Mouse (Mus musculus): Measurements from ENCODE around the gene Sct.

Sct gene

DNA sequence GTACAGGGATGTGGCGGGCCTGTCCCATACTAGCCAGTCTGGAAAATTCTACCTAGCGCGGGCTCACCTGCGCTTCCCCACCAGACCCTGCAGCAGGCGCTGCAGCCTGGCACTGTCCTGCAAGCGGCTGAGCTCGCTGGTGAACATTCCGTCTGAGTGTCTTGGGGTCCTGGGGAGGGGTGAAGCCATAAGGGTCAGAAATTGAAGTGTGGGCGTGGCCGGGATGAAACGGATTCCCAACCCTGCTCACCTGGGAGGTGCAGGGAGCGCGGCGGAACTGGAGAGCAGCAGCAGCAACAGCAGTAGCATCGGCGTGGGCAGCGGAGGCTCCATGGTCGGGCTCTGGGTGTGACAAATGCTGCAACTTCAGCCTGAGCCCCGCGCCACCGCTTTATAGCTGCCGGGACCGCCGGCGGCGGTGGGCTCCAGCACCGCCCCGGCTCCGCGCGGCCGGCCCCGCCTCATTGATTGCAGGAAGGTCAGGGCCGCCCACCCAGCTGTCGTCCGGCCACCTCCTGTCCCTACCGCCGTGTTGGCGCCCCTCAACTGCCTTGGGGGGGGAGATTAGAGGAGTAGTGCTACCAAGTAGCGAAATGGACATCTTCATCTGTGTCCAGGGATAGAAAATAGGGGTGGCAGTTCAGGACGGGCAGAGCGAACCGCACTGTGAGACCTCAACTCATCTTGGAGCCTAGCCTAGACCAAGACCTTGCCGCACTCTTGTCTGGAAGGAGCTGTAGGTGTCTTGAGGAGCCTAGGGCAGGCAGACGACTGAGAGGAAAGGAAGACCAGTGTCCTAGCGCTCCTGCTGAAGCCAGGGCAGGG, at the start of gene Sct:
TSS of gene Sct (minus strand) at position 368 of the 825 bp plus-strand sequence.
- DNase-seq (ENCODE audit: low spot score) = no peak

DNA sequence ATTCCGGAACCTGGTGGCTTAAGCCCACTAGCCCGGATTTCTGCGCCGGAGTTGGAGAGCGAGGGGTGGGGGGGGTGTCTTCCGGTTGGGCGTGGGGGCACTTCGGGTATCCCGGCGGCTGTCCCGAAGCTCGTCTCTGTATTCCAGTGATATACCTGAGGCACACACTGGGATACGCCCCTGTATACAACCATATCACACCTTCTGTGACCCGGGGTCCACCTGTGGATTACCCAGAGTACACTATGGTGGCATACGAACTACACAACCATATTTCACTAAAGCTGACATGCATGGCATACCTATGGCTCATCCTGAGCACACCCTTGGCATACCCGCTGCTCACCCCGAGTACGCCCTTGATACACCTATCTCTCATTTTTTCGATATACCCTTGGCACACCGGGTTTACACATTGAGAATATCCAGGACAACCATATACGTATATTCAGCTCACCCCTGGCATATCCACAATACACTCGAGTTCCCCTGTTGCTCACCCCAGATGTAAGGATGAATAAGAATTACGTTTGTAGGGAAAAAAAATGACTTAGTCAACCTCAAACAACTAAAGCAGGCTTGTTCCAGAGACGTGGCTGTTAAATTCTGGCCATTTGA, 49.5 kb upstream of the Sct start:
- no peak for DNase-seq (ENCODE audit: low spot score)

DNA sequence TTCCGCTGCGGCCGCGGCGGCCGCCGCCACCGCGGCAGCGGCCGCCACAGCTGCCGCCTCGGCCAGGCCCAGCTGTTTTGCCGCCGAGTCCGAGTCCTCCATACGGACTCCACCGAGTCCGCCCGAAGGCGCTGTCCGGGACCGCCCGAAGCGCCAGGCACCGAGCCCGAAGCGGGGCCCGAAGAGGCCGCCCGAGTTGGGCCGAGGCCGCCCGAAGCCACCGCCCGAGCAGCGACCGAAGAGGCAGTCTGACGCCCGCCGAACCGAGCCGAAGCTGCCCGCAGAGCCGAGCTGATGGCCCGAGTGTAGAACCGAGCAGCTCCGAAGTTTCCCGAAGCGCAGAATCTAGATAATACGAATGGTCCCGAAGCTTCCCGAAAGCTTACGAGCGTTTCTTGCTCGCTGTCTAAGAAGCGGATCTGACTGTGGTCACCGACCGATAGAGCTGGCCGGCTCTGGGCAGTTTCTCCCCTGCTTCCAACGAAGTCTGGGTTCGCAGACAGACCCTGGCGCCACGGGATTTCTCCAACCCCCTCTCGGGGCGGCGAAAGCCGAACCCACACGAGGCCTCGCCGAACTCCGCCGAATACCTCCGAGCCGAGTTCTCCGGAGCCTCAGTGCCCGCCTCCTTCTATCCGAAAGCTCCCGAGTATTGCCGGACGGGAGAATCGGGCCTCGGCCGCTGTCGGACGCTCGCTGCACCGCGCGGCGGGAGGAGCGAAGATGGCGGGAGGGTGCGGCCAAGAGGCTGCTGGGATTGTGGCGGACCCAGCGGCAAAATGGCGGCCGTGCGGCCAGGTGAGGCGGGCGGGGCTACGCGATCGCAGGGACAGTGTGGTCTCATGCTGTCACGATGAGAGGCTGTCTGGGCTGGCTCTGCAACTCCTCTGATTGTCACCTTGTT, 48.8 kb upstream of the Sct start, which contains the start of the genes Deaf1 and Tmem80:
TSS of gene Deaf1 (minus strand) at position 222 of the 904 bp plus-strand sequence.
TSS of gene Tmem80 (plus strand) at position 271 of the 904 bp plus-strand sequence.
- peak; percentile 97 for DNase-seq (ENCODE audit: low spot score)

DNA sequence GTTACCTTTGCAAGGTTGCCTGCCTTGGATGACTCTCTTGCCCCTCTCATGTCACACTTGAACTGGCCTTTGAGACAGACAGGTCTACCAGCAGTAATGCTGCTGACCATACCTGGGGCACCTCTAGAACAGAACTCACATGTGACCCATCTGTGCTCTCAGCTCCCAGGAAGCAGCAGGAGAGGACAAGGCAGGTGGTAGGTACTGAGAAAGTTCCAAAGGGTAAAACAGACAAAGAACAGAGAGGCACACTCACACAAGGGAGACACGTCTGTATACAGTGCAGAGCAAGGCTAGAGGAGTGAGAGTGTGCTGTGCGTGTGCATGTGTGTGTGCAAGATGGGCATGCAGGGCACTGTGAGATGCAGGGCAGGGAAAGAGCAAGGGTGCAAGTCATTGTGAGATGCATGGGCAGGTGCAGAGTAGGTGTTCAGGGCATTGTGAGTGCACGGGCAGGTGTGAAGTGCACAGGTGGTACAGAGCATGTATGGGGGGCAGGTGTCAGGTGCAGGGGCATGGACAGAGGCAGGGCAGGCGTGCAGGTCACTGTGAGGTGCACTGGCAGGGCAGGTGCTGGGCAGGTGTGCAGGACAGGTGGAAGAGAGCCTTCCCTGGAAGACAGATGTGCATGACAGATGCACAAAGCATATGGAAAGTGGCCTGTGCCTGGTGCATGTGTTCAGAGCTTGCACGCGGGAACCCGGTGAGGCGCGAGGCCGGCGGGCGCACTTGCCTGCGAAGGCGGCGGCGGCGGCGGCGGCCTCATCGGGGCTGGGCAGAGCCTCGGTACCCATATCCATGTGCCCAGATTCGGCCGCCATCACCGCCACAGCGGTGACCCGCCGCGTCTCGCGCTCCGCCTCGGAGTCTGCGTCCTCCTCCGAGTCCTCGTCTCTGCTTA, 47.9 kb upstream of the Sct start:
- DNase-seq (ENCODE audit: low spot score) = no peak

DNA sequence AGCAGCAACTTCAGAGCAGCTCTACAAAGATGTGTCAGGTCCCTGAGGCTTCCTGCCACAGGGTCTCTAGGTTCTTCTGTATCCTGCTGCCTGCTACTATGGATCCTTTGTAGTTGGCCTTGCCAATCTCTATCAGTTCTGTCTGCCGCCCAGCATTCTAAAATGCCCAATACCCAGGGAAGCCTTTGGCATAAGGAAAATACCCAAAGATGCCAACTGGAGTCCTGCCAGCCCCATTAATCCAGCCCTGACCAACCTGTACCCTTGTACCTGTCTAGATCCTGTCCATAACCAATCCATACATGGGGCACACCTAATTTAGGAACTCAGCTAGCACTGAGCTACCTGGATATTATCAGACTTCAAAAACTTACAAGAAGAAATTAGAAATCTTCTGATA, 45.8 kb upstream of the Sct start:
- DNase-seq (ENCODE audit: low spot score) = no peak

DNA sequence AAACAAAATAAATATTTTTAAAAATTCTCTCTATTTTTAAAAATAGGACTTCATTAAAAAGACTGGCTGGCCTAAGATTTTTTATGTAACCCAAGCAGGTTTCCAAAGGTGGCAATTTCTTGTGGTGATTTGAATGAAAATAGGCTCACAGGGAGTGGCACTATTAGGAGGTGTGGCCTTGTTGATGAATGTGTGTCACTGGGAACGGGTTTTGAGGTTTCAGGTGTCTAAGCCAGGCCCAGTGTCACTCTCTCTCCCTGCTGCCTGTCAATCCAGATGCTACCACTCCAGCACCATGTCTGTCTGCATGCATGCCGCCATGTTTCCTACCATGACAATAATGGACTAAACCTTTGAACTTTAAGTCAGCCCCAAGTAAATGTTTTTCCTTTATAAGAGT, 40.5 kb upstream of the Sct start:
- no peak for DNase-seq (ENCODE audit: low spot score)

DNA sequence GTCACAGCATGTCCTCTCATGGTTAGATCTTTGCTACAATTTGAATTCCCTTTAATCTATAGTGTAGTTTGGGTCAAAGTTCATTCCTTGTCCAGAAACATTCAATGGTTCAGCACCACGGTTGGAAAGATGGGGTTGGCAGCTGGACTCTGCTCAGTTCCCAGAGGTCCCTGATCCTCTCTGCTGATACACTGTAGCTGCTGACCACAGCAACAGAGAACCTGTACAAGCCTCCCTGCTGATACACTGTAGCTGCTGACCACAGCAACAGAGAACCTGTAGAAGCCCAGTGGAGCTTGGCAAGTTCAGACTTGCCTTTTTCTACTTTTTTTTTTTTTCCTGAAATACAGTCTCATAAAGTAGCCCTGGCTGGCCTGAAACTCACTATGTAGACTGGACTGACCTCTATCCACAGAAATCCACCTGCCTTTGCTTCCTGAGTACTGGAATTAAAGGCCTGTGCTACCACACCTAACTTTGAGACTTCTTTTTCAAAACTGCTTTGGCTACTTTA, 38.7 kb upstream of the Sct start:
- DNase-seq (ENCODE audit: low spot score) = no peak

DNA sequence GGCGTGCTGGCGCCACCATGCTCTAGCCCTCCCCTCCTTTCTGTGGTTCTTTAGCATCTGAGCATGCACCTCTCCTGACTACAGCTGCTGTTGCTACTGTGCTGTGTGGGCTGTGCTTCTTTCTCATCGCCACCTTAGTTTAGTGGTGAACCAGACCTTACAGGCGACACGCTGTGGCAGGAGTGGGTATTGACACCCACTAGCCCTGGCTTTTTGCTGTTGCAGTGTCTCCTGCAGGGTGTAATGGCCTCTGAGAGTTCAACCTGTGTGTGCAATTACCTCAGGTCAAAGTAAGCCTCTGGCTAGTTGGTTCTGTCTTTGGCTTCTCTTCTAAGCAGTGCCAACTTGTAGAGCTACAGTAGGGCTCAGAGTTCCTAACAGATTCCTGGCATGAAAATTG, 37.0 kb upstream of the Sct start:
- no peak for DNase-seq (ENCODE audit: low spot score)

DNA sequence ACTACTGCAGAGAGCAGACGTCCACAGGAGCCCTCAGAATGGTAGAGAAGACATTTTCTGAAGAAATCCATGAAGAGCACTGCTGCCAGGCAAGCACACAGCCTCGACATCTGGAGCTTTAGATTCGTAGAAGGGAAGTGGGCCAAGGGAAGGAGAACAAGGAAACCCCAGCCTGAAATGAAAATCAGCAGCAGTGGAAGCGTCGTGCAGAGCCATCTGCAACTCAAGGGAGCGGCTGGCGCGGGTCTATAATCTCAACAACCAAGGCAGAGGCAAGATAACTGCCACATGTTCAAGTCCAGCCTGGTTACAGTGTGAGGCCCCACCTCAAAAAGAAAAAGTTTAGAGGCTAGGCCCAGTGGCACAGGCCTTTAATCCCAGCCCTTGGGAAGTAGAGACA, 36.1 kb upstream of the Sct start:
- no peak for DNase-seq (ENCODE audit: low spot score)

DNA sequence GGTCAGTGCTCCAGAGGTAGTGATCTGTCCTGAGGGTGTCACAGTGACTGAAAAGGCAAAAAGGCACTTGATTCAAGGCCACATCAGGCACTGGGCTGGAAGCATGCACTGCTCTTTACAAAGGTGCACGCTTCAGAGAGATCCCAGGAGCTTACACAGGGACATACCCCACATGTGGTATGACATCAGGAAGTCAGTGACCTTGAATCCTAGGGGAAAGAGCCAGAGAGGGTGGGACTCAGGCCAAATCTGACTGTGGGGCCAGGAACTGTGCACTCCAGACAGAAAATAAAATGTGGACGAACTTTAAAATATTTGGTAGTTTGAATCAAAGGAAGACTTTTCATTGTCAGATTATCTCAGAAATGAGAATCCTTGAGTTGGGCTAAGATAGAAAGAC, 35.5 kb upstream of the Sct start:
- no peak for DNase-seq (ENCODE audit: low spot score)

DNA sequence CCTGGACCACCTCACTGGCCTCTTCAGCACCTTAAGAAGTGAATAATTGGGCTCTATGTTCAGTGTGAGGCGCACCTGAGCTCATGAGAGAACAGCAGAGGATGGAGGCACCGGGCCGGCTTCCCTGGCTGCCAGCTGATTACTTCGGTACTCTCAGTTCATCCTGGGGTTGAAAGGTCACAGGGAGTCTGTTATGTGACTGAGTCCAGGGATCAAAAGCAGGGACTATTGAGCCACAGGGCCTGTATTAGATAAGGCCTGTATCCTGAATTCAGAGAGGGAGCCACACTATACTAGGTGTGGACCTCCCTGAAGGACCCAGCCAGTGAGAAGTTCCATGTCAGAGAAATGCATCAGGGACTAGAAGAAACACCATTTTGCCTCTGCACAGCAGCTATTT, 25.6 kb upstream of the Sct start:
- DNase-seq (ENCODE audit: low spot score) = no peak

DNA sequence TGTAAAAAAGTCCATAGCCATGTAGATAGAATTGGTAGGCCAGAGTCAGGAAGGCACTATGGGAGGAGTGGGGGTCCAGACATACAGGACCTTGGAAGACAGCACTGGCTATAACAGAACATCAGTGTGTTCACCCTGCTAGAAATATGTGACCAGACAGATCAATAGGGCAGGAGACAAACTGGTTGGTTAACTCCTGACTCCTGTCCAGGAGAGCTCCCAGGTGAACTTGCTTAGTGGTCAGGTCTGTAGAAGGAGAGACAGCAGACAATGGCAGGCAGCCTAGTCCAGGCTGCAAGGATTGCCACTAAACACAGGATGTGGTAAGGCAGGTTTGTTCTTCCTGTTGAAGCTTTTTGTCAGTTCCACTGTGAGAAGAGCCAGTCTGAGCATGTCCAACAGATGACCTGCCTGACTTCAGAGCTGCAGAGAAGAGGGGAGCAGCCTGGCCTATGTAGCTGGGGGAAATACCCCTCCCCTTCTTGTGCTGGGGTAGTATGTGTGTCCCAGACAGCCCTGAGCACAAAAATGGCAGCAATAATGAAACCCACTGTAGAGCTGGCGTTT, 23.9 kb upstream of the Sct start:
- no peak for DNase-seq (ENCODE audit: low spot score)

DNA sequence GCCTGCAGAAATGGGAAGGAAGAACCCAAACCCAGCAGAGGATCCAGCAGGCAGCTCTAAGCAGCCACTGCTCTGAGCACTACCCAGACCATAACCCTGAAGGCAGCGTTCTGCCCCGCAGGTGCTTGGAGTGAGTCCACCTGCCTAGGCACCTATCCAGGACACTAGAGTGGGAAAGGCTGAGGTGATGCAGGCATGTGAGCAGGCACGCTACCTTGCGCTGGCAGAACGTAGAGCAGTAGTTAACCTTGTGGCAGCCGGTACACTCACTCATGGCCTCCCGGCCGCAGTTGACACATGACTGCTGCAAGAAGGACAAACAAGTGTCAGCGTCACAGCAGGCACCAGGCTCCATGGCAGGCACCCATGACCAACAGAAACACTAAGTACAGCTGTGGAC, 22.5 kb upstream of the Sct start:
- no peak for DNase-seq (ENCODE audit: low spot score)

DNA sequence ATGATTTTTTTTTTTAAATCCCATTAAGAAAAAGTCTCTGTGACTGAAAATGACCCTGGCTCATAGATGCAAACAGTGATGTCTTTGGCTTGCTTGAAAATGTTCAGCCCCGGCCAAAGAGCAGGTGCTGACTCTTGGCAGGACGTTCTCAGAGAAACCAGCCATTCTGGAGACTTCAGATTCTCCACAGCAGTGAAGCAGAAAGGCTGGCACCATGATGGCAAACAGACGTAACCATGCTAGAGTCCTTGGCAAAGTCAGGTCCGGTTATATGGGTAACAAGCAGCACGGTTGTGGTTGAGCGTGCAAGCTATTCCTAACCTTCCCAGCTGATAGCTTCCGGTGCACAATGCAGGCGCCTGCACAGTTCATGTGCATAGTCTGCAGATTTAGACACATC, 20.2 kb upstream of the Sct start:
- no peak for DNase-seq (ENCODE audit: low spot score)

DNA sequence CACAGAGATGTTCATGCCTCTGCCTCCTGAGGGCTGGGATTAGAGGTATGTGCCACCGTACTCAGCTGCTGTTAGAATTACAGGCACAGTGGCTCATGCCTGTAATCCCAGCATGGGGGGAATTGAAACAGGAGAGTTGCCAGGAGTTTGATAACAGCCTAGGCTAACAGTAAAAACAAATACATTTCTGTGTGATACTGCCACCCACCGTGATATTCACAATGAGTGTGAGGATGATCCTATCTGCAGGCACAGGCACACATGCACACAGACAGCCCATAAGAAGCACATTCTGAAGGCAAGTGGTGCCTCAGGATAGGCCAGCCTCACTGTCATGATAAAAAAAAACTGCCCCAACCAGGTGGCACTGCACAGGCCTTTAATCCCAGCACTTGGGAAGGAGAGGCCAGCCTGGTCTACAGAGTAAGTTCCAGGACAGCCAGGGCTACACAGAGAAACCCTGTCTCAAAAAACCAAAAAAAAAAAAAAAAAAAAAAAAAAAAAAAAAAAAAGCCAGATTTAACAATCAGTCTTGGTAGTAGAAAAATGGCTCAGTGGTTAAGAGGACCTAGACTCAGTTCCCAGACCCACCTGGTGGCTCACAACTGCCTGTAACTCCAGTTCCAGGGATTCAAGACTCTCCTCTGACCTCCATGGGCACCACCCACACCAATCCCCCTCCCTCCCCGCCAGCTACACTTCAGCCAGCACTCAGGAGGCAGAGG, 19.2 kb upstream of the Sct start:
- DNase-seq (ENCODE audit: low spot score) = no peak

DNA sequence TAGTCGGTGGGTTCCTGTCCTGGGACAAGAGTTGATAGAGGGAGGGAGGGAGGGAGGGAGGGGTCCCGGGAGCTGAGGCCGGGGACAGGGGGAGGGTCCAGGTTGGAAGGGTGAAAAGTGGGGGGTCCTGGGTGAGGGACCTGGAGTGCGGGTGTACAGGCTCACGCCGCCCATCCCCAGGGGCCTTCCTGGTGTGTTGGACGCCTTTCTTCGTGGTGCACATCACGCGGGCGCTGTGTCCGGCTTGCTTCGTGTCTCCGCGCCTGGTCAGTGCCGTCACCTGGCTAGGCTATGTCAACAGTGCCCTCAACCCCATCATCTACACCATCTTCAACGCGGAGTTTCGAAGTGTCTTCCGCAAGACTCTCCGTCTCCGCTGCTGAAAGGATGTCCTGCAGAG, 15.5 kb upstream of the Sct start:
- DNase-seq (ENCODE audit: low spot score) = no peak

DNA sequence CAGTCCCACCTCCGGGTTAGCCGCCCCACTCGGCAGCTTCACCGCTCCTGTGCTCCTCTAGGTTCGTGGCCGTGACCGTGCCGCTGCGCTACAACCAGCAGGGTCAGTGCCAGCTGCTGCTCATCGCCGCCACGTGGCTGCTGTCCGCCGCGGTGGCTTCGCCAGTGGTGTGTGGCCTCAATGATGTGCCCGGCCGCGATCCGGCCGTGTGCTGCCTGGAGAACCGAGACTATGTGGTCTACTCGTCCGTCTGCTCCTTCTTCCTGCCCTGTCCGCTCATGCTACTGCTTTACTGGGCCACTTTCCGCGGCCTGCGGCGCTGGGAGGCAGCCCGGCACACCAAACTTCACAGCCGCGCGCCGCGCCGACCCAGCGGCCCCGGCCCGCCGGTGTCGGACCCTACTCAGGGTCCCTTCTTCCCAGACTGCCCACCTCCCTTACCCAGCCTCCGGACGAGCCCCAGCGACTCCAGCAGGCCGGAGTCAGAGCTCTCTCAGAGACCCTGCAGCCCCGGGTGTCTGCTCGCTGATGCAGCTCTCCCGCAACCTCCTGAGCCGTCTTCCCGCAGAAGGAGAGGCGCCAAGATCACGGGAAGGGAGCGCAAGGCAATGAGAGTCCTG, 15.0 kb upstream of the Sct start:
- DNase-seq (ENCODE audit: low spot score) = no peak

DNA sequence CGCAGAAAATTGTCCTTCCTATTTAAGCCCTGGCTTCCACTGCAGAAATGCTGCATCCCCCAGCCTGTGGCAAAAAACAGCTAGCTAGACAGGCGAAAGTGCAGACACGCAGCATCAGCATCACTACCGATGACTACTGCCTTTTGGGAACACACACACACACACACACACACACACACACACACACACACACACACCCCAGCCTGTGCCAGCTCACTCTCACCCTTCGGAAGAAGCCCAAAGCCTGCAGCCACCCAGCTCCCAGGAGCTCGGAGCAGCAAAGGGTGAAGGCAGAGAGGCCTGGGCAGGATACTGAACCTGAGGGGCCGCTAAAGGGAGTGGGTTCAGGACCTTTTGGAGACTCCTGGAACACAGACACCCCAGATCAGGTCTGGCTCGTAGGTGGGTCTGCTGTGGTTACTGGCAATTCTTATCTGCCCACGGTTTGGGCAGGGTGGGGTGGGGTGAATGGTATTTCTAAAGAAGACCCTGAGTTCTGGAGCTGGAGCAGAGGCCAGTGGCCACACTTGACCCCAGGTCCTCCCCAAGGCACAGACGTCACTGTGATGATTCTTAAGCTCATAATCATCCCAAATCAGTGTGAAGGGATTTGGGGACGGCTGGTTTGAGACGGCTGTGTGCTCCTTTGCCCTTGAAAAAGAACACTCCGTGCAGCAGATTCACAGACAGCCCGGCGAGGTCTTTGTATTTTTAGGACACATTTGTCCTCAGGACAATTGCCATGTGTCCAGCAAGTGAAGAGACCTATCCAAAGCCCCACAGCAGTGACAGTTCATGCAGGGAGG, 13.9 kb upstream of the Sct start:
- no peak for DNase-seq (ENCODE audit: low spot score)
